Mouse (Mus musculus) cerebellum, postnatal 10 days (tissue): ENCODE results near the gene Snrpf.
"Not testable (repeated sequence)": the region's sequence is repeated elsewhere in the genome, so short reads cannot be mapped to it uniquely, and the experiment has no call there.

ENCODE experiments used
- DNase-seq, 2 experiments: peaks; one replicate each; pipeline ENCODE4 v3.0.0; 2021; ENCODE audit warnings: mixed read lengths in 2 of 2

Snrpf gene

DNA sequence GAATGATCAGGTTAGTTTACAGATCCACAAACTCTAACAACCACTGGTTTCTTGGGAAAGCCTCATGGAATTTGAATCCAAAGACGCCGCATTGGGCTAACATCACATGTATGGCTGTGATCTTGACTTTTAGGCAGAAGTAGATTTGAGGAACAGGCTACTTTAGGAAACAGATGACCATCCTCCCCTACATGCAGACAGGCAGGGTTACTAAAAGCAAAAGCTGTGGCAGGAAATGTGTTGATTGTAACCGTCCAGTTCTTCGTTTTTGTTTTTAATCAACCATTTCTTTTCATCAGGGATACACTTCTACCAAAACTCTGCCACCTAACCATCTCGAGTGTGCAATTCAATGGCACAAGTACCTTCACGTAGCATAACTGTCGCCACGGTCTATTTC is 13.5 kb downstream of the Snrpf start:
- no peak for DNase-seq

DNA sequence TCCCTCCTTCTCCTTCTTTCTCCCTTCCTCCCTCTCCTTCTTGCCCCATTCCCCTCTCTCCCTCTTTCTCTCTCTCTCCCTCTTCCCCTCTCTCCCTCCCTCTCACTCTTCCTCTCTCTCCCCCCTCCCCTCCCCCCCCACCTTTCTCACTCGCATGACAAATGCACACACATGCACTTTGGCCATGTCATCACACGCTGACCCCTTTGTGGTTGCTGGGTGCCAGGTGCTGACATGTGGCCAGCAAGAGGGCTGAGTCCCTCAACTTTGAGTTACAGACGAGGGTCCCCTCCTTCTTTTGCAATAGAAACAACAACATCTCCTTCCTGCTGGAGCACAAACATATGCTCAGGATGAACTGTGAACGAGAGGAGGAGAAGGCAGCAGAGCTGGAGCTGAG is 14.5 kb downstream of the Snrpf start:
- DNase-seq = no peak

DNA sequence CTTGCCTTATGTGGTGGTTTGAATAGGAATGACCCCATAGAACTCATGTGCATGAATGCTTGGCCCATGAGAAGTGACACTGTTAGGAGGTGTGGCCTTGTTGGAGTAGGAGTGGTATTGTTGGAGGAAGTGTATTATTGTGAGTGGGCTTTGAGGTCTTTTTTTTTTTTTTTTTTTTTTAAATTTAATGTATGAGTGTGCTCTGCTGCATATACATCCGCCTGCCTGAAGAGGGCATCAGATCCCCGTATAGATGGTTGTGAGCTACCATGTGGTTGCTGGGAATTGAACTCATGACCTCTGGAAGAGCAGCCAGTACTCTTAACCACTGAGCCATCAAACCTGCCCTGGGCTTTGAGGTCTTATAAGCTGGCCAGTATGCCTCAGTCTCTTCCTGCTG is 17.3 kb downstream of the Snrpf start:
- no peak for DNase-seq

DNA sequence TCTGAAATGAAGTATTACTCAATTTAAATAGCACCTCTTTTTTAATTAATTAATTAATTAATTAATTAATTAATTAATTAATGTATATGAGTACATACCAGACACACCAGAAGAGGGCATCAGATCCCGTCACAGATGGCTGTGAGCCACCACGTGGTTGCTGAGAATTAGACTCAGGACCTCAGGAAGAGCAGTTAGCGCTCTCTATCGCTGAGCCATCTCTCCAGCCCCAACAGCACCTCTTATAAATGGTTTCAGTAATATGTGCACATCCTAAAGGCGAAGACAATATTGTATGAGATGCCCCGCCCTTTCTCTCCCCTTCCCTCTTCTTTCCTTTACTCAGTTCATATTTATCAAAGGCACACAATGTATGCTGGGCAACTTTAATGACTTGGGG is 20.8 kb downstream of the Snrpf start:
- no peak for DNase-seq

DNA sequence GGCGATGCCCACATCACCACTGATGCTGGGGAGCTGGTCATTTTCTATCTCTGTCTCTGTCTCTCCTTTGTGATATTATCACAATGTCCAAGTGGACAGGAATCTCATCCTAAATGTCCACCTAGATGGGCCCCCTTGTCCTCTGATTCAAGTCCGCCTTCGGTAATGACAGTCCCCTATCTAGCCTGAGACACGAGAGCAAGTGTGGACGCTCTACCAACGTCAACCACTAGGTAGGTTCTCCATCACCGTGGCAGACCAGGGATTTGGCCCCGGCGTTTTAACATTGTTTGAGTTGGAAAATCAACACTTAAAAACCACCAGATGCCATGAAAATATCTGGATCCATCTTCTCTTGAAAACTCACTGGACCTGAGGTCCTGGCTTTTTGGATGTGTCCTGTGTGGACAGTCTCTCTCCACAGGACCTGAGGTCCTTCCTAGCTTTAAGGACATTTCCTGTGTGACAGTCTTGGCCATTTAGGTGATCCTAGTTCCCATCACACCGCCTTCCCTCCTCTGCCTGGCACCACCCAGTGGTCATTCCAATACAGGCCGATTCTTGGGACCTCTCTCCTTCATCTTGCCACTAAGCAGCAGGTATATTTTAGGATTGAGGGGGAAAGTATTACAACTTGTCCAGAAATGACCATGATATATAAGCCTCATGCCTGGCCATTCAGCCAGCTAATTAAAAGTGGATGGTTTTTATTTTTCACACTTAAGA is 21.5 kb downstream of the Snrpf start:
- no peak for DNase-seq

DNA sequence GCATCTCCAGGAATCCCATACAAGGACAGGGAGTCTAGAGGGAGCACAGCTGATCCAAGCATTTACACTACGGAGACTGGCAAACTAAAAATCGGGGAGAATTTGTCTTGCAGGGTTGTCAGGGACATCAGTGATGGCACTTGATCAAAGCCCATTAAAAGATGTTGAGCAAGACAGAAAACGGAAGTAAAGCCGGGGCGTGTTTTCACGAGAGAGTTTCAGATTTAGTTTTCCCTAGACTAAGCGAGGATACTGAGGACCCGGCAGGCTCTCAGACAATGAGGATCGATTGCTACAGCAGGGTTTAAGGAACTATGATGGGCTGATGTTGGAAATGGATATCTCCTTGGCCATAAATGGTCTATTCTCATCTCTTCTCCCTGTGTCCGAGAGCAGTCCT is 22.4 kb downstream of the Snrpf start:
- no peak for DNase-seq

DNA sequence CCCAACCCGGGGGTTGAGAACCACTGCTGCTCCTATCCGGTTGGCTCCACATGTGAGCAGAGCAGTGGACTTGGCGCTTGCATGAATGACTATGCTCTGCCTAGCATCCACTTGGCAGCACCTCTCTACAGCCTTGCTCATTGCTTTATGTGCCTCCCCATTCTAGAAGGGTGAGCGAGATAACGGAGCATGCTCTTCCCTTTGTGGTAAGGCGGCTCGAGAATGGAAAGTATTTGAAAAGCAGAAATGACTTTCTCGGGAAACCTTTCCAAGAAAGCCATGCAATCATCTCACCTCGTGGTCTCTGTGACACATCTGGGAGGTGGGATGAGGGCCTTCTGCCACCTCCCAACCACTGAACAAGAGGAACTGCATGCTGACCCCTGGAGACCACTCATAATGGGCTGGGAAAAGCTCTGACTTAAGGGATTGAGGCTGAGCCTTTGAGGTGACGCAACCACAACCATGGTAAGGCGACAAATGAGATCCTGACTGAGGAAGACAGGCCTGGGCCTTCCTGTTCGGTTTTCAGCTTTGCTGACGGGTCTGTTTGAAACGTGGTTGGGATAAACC is 24.9 kb downstream of the Snrpf start:
- no peak for DNase-seq

DNA sequence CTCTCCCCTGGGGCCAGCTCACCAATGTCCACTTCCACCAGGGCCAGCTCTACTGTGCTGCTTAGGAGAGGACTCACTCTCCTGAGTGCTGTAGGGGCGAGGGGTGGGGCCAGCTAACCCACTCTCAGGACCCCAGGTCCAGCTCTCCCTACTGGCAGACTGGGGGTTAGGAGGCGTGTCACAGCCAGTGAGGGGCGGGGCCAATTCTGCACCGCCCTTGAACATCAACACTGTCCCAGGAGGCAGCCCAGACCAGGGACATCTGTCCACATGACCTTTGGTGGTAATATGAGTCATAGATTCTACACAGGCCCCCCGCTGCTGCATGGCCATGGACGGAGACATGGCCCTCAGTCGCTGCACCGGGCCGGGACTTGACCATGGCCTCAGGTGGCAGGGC is 29.7 kb downstream of the Snrpf start:
- DNase-seq = peak in 1 of 2 experiments; percentile 9

DNA sequence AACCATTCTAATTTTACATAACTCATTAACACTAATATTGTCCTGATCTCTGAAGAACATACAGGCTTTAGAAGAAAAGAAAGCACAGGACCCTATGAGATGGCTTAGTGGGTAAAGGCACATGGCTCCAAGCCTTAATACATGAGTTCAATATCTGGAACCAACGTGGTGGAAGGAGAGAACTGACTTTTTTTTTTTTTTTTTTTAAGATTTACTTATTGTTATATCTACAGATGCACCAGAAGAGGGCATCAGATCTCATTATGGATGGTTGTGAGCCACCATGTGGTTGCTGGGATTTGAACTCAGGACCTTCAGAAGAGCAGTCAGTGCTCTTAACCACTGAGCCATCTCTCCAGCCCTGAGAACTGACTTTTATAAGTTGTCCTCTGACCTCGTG is 31.5 kb downstream of the Snrpf start:
- not testable (repeated sequence) for DNase-seq

DNA sequence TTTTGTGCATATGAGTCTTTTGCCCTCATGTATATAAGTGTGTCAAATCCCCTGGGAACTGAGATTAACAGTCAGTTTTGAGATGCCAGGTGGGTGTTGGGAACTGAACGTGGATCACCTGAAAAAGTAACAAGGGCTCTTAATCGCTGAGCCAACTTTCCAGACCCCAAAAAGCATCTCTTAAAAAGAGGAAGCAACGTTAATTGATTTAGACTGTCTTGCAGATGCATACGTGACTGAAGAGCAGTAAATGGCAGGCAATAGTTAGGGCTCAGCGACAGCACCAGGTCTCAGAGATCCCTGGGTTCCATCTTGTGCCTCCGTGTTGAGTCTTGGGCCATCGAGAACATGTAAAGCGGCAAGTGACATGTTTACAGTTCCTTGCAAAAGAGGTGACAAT is 36.9 kb downstream of the Snrpf start:
- no peak for DNase-seq

DNA sequence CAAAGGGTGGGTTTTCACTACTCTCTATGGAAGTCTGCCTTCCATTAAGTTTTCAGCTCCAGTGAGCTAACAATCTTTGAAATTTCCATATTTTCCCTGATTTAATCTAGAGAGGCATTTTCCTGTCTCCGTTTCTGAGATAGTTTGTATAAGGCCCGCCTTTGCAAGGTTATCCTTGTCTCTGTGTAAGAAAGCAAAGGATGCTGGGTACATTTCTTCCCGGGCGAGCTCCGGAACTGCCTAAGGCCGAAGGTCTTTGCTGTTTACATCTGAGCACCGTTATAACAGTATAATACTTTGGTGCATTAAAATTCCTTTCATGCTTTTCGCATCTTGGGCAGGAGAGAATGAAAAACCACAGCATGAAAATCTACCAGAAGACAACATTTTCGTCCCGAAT is 39.7 kb downstream of the Snrpf start:
- no peak for DNase-seq

DNA sequence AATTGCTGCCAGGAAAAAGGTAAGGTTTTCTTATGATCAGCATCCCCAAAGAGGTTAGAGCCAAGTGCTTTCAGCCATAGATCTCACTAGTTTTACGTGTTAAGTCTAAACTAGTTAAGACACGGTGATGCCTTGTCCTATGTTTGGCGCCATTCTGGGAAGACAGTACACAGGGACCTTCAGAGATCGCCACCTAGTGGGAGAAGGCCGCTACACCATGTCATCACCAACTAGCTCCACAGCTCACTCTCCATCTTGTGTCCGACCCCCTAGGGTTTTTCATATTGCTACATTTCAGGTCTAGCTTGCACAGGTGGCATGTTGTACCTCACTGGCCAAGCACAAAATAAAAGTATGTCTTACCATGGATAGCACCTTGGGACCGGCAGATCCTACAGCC is 40.5 kb downstream of the Snrpf start:
- peak; percentile 90 to 92 for DNase-seq

DNA sequence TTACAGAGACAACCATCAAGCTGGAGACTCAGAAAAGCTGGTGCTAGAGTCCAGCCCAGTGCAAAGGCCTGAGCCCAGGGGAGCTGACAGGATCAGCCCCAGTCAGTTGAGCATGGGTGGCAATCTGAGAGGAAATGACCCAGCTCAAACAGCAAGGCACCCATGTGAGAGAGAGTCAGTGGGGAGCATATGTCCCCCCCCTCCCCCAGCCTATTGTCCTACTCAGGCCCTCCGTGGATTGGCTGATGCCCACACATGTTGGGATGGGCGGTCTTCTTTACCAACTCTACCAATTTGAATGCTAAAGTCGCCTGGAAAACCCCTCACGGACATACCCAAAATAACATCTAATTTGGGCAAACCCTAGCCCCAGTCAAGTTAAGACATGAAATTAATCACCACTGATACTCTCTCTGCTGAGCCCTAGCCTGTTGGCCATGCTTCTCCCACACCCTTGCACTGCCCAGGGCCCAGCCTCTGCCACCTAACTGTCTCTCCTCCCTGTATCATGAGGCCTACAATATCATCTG is 41.7 kb downstream of the Snrpf start:
- DNase-seq = no peak

DNA sequence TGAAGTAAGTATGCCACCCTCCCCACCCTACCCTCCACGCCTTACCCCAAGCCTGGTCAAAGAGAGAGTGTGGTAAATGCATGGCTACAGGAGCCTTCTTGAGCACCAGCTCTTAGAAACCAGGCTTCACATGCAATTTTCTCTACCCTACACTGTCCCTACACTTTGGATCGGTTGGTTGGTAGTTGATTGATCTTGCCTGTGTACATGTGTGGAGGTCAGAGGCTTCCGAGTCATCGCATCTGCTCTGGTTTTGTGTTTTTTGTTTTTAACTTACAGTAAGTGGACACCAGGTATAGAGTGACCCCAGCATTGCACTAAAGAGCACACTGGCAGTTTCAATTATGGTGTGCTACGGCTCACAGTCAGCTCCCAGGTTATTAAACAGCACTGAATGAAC is 45.3 kb downstream of the Snrpf start:
- no peak for DNase-seq

DNA sequence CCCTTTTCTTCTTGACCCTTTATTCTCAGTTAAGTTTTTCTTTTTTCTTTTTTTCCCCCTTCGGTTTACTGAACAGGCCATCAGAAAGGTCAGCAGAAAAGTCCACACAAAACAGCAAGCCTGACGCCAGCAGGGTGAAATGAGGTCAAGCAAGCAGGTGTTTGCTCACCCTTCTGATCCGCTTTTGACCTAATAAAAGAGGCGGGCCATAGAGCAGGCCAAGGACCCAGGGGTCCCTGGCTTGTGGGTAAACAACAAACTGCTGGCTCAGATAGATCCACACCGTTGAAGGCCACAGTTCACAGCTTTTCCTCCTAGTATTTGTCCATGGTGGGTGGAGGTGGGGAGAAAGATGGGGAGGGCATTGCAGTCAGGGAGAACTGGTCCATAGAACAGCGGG is 46.3 kb downstream of the Snrpf start:
- no peak for DNase-seq

DNA sequence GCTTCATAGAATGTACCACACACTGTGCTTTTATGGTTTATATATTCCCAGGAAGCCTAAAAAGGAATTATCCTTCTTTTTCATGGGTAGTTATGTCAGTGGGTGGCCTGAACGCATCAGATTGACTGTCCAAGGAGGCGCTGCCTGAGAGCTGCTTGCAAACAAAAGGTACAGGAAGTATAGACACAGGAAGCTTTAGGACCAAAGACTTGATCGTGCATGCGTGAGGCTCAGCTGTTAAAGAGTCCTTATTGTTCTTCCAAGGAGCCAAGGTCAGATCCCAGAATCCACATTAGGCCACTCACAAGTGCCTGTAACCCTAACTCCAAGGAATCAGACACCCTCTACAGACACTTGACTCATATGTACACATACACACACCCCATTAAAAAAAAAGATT is 47.1 kb downstream of the Snrpf start:
- DNase-seq = no peak

DNA sequence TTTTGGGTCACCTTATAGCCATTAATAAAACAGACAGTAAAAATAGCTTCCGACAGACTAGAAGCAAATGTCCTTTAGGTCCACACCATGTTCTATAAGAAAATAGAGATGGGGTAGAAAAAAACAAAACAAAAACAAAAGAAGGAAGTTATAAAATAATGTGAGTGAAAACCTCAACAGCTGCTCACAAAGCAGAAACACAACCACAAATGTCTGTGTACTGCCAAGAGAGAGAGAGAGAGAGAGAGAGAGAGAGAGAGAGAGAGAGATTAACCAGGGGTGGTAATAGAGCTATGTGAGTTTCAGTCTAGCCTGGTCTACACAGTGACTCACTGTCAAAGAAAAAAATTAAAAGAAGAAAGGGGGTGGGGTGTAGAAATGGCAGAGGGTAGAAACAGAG is 47.9 kb downstream of the Snrpf start:
- no peak for DNase-seq

DNA sequence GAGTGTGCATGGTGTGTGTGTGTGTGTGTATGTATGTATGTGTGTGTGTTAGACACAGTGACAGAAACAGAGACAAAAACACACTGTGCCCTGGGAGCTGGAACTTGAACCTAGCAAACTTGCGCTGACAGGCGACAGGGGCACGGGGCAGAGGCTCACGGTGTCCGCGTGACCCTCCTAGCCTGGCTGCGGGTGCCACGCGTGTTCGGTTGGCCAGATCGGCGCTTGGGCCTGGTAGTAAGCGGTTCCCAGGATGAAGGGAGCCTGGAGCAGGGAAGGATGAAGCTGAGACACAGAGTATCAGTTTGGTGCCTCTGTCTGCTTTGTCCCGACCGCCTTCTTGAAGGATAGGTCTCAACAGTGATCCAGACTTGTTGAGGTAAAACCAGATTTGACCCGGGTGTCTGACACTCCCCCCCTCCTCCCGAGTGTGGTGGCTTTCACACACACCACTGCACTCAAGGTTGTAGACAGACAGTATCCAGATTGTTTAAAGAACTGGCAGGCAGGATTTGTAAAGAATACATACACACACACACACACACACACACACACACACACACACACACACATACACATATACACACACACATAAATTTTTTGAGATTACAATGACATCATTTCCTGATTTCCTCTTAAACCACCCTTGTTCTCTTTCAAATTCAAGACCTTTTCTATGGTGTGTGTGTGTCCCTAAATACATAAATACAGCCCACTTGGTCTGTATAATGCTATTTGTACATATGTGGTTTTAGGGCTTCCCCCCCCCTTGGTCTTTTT is 48.9 kb downstream of the Snrpf start, which contains the start of gene Ccdc38:
Gene Ccdc38 (plus strand): TSS at position 202 of the 780 bp plus-strand sequence.
- peak in 1 of 2 experiments; percentile 13 for DNase-seq

DNA sequence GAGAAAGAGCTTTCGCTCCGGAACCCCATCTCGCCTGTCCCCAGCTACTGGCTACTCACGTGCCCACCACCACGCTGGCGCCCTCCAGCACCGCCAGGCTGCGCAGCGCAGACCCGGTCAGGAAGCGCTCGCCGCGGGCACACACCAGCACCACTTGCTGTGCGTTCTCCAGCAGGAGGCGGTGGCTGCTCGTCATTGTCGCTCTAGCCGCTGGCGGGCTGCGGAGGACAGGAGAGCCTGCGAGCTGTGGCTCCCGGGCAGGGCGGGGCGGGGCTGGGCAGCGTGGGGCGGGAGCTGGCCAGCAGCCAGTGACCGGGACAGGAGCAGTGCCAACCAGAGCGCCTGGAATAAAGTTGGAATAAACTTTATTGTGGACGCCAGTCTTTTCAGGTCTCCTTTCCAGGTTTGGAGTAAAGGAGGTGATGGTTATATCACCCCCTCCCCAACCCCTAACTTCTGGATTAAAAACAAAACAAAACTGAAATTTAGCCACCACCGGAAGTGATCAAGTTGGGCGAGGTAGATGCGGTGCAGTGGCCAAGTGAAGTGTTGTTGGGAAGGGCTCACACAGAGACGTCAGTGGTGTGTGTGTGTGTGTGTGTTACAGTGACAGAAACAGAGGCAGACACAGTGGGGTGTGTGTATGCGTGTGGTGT is 49.6 kb downstream of the Snrpf start, which contains the start of gene Amdhd1:
Gene Amdhd1 (minus strand): TSS at position 259 of the 656 bp plus-strand sequence.
- peak; percentile 76 to 85 for DNase-seq

DNA sequence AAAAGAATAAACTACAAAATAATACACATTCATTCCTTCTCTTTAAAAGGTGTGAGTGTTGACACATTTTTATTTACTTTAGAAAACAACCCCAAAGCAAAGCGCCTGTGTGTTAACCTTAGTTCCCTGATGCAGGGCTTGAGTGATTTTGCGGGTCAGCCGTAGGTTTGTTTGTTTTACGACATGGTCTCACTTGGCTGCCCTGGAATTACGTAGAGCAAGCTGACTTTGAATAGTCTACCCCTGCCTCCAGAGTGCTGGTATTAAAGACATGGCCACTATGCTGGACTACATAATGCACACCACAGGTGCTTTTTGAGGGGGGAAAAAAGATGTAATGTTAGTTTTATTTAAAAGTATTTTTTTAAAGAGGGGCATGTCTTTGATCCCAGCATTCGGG is 50.7 kb downstream of the Snrpf start:
- DNase-seq = no peak

DNA sequence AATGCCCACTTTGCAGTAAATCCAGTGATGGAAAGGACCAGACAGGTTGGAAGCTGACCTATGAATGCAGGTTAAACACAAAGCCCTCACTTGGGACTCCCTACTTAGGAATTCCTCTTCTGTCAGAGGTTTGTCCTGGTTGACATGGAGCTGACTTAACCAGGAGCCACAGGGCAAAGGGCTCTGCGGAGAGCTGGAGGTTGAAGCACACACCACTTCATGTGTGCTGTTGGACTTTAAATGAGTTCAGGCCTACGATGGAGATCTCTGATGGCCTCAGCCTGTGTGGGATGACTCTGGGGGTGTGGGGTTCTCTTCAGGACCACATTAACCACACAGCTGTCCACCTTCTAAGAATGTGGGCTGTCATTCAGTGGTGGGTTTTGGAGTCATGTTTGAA is 51.2 kb downstream of the Snrpf start:
- DNase-seq = no peak
